Mouse (Mus musculus) hematopoietic stem cell, adult 5-6 weeks (primary cell): Measurements from ENCODE around the gene Frg2f1. TPM values are rescaled to one million over a fixed set of nuclear protein-coding genes. Genes with fewer than 3 reads are reported as not detected.

Source experiments
- ATAC-seq, 2 experiments: fragments of 125-278 bp in 1 of 2; replicated peaks in 1 of 2; 2 replicates each; pipeline ENCODE4 v1.8.0; 2016 to 2017; ENCODE audit warnings: inconsistent platforms in 2 of 2, mild to moderate bottlenecking in 2 of 2, moderate number of reproducible peaks in 2 of 2, low read depth in 1 of 2, moderate TSS enrichment in 1 of 2; ENCODE audit not compliant: low FRiP score in 2 of 2, poor library complexity in 2 of 2, severe bottlenecking in 2 of 2, insufficient read depth in 1 of 2, low TSS enrichment in 1 of 2
- total RNA-seq: library from RNA; stranded (forward); fragments of 172-1452, 232-1000 nt; gene quantifications from 2 replicates; pipeline ENCODE4 v1.2.3, GENCODE M21; 2017

Frg2f1 gene
- total RNA-seq, 1 experiment from 2014 or later, result 2.9 TPM

DNA sequence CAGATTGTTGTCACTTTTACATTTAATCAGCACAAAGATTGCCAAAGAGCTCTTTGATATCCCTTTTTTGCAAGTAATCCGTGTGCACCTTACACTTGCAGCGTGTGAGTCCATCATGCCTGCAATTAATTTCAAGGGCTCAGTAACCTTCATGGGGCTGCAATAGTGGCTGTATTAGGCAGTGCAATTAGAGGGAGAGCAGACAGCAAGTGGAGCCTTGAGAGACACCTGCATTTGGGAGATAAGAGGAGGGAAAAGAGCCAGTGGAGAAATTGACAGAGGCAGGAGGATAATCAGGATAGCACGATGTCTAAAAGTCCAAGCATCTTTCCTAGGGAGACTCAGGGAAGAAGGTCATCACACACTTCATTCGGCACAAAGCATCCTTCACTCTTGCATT is 15.8 kb downstream of the Frg2f1 start:
- ATAC-seq, result no peak

- no peak for ATAC-seq
These were observed 26.6 kb downstream of the Frg2f1 start for GRCm38 (mm10) chr4:119512731-119513141.

GRCm38 (mm10) chr4:119511591-119511990 is 27.7 kb downstream of the Frg2f1 start:
- ATAC-seq, result no peak

- no peak for ATAC-seq
These were observed 40.9 kb downstream of the Frg2f1 start for GRCm38 (mm10) chr4:119498319-119498848.

- ATAC-seq, result no peak
These were observed 46.4 kb downstream of the Frg2f1 start for GRCm38 (mm10) chr4:119492933-119493327.

GRCm38 (mm10) chr4:119492291-119492932 is 46.9 kb downstream of the Frg2f1 start, which contains the start of gene Rimkla:
Gene Rimkla (minus strand): TSS chr4:119492628.
- ATAC-seq, result peak in 1 of 2 experiments; percentile 56; a peak in 3 of 4 replicates

DNA sequence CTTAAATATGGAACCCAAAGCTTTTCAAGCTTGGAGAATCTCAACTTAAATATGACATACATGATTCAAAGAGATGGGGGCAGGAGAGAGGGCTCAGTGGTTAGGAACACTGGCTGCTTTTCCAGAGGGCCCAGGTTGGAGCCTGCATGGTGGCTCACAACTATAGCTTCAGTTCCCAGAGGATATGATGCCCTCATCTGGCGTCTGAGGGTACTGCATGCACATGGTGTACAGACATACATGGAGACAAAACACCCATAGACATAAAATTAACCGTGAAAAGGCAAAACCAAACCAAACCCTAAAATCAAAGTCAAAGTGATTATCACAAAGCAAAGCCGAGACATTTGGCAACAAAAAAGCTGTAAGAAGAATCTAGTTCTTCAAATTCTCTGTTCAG is 48.5 kb downstream of the Frg2f1 start:
- ATAC-seq, result no peak

DNA sequence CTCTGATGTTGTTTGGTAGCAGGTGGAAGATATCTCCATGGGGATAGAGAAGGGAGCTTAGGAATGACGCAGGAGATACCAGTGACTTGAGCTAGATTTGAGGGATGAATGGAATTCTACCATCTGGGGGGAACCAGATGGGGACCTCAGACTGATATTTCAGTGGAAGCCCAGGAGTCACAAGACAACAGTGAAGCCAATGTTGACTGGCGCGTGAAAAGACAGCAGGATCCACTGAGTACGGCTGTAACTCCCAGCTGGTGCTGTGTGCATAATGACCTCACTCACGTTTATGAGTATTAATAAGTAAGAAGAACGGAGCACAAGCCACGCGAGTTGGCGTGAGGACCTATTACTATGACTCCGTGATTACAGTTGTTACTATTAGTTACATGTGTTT is 49.7 kb downstream of the Frg2f1 start:
- ATAC-seq, result no peak

GRCm38 (mm10) chr4:119484882-119485281 is 54.4 kb downstream of the Frg2f1 start:
- ATAC-seq, result no peak

- ATAC-seq, result no peak
These were observed 56.3 kb downstream of the Frg2f1 start for GRCm38 (mm10) chr4:119483051-119483450.

Other genes starting within 250 kb of the Frg2f1 start
- 798 and 983 TPM in 2 replicates for gene Ybx1, start 244.9 kb downstream of the Frg2f1 start, total RNA-seq
- gene Ppih, start 219.0 kb downstream of the Frg2f1 start, total RNA-seq, result 75.5 and 80.9 TPM in 2 replicates
- gene Ccdc30, start 124.0 kb downstream of the Frg2f1 start, total RNA-seq, result 6.6 and 8.5 TPM in 2 replicates
- gene Ppcs, start 117.1 kb downstream of the Frg2f1 start, total RNA-seq, result 11.7 and 11.9 TPM in 2 replicates
- gene Zmynd12, start 116.7 kb downstream of the Frg2f1 start, total RNA-seq, result 0.35 and 1.4 TPM in 2 replicates
- gene Rimkla, start 46.9 kb downstream of the Frg2f1 start, total RNA-seq, result not detected in 2 replicates
- gene Foxj3, start 2.5 kb downstream of the Frg2f1 start, total RNA-seq, result 31.3 and 45.0 TPM in 2 replicates
- not detected in 2 replicates for gene Guca2a, start 98.2 kb upstream of the Frg2f1 start, total RNA-seq
- gene Guca2b, start 119.4 kb upstream of the Frg2f1 start, total RNA-seq, result not detected in 2 replicates
- gene Hivep3, start 194.3 kb upstream of the Frg2f1 start, total RNA-seq, result 10.1 and 16.2 TPM in 2 replicates